Mouse (Mus musculus) layer of hippocampus, adult 6 months (tissue): ENCODE measurements around the gene Pop5. TPM values are rescaled to one million over a fixed set of nuclear protein-coding genes. Genes with fewer than 3 reads are reported as not detected.

Experiments used
- long read RNA-seq, 2 experiments: library from polyadenylated mRNA; unstranded; transcript quantifications; one replicate each; pipeline ENCODE4 v2.0.0; 2019 to 2020
- polyA plus RNA-seq: library from polyadenylated mRNA; unstranded; fragments of <200 nt; fragmentation: Nextera tagmentation; gene quantifications from 2 replicates; pipeline ENCODE4 v1.2.3, GENCODE M21; 2021

Gene Pop5
- 325 and 335 TPM in 2 replicates for polyA plus RNA-seq
- long read RNA-seq, experiment 1, transcript Pop5-201 (6 exons, 1,025 nt) = major isoform, 5 of 175 reads
- long read RNA-seq, experiment 1, partial matches to known transcripts = 146 of 175 reads
- long read RNA-seq, experiment 1, other reads (novel, unspliced or antisense) = 20 of 175 reads
- long read RNA-seq, experiment 2, transcript Pop5-201 (6 exons, 1,025 nt) = major isoform, 11 of 69 reads
- long read RNA-seq, experiment 2, partial matches to known transcripts = 33 of 69 reads
- long read RNA-seq, experiment 2, other reads (novel, unspliced or antisense) = 25 of 69 reads

DNA sequence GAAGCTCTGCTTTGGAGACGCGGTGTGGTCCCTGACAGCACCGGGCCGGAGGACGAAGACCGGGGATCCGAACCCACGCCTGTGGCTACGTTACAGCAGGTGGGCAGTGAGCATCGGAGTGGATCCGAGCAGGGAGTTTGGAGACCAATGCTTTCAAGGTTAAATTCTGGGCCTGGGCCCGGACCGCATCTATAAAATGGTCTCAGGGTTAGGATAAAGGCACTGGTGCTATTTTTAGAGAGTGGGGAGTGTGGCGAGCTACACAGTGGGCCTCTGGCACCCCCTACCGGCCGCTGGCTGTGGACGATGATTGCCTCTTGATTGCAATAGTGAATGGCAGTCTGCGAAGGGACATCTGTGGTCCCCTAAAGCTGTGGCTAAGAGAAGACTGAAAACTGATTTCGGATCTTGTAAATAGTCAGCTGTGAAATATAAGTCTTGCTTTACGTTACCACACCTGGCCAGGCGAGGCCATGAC is at the start of gene Pop5:
Pop5 (plus strand) TSS at position 51 of the 478 bp plus-strand sequence.

DNA sequence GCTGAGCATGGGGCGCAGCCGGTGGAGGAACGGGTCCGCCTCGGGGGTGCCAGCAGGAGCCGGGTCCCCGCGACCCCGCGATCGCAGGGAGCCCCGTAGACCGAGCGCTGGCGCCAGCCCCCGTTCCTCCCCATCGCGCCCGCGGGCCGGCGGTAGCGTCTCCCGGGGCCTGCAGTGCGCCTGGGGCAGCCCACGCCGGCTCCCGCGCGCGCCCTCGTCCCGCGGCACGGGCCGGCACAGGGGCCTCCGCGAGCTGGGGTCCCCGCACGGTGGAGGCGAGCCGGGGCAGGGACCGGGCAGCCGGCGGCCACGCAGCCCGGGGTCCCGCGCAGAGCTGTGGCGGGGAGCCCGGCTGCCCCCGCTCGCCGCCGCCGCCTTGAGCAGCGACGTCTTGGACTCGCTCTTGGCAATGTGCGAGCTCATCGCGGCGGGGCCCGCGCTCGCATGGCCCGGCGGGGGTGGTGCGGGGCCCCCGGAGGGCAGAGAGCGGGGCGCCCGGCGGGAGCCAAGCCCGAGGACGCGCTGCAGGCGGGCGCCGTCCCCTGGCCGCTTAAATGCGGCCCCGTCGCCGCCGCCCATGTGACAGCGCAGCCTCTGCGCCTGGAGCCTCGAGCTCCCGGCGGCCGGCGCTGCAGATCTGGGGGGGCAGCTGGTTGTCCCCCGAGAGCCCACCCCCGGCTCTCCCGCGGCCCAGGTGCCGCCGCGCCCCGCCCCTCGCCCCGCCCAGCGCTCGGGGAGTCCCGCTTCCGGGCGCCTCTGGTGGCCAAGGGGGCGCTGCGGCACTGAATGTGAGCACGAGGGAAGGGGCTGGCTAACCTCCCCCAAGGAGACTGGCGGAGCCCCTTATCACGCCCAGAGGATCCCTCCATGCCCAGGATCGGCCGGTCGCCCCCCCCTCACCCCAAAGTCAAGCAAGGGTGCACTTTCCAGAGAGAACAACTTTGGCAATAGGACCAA is 41.7 kb upstream of the Pop5 start, which contains the start of gene Cabp1:
Cabp1 (minus strand) TSS at position 713 of the 957 bp plus-strand sequence.

DNA sequence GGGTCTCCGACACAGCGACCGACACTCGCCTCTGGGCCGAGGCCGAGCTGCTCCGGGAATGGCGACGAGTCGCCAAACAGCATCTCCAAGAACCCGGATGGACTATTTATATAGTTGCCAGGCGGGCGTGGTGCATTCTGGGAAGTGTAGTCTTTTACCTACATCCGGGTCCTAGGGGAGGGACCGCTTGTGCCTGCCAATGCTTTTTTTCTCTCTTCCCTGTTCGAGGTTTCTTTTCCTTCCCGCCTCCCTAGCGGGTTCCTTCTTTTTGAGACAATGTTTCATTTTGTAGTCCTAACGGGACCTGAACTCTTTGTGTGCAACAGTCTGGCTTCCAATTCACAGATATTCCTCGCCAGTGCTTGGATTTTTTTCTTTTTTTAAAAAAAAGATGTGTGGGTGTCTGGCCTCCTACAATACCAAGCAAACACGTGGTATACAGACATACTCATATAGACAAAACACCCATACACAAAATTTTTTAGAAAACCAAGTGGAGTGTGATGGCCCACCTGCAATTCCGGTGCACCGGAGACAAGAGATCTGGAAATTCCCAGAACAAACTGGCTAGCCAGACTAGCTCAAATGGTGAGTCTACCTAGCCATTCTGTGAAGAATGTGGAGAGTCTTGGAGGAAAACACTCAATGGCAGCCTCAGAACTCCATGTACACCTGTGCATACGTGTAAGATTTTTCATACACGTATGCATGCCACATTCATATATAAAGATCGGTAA is 37.3 kb downstream of the Pop5 start, which contains the start of gene Rnf10:
Rnf10 (minus strand) TSS at position 87 of the 737 bp plus-strand sequence.

DNA sequence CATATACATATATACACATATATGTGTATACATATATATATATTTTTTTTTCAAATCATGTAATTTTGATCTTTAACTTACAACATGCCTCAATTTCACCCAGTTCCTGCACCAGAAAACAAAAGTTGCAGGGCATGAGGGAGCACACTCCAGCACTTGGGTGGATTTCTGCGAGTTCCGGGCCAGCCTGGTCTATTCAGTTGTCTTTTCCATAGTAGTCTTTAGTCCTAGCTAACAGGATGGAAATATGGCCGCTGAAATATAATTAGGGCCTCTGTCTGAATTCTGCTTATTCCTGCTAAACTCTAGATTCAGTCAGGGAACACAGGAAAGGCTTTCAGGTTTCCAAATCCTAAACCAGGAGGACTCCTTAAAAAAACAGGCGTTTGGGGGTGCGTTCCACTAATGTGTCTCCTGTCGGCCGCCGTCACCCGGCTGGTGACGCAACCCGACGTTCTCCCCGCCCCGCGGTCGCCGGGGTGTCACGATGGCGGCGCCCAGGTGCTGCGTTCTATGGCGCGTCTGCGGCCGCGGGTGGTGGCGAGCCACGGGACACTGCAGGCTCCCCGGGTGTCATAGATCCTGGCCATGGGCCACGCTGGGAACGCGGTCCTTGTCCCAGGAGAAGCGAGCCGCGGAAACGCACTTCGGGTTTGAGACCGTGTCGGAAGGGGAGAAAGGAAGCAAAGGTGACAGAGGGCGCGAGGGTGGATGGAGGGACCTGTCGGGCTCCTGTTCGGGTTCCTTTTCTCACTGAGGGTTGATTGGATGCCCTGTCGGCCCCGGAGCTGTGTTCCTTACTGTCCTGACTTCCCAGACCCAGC is 43.8 kb downstream of the Pop5 start, which contains the start of gene Coq5:
Coq5 (plus strand) TSS at position 441 of the 824 bp plus-strand sequence.

Other genes with a start within 250 kb of the Pop5 start
- gene Sppl3, start 224.7 kb upstream of the Pop5 start, polyA plus RNA-seq = 7.9 and 8.7 TPM in 2 replicates
- gene Gm10401, start 137.5 kb upstream of the Pop5 start, polyA plus RNA-seq = 10.3 and 10.8 TPM in 2 replicates
- gene Acads, start 116.5 kb upstream of the Pop5 start, polyA plus RNA-seq = 4.2 and 4.3 TPM in 2 replicates
- 17.7 and 19.2 TPM in 2 replicates for gene Unc119b, start 100.9 kb upstream of the Pop5 start, polyA plus RNA-seq
- 20.8 and 25.1 TPM in 2 replicates for gene Mlec, start 77.7 kb upstream of the Pop5 start, polyA plus RNA-seq
- gene Cabp1, start 41.5 kb upstream of the Pop5 start, polyA plus RNA-seq = 8.6 and 9.8 TPM in 2 replicates
- 49.6 and 52.5 TPM in 2 replicates for gene Rnf10, start 37.1 kb downstream of the Pop5 start, polyA plus RNA-seq
- 61.2 and 63.5 TPM in 2 replicates for gene Coq5, start 43.8 kb downstream of the Pop5 start, polyA plus RNA-seq
- gene Dynll1, start 65.2 kb downstream of the Pop5 start, polyA plus RNA-seq = 357 and 367 TPM in 2 replicates
- 32.8 and 35.5 TPM in 2 replicates for gene Srsf9, start 91.3 kb downstream of the Pop5 start, polyA plus RNA-seq
- 19.3 and 21.7 TPM in 2 replicates for gene Gatc, start 105.3 kb downstream of the Pop5 start, polyA plus RNA-seq
- gene Triap1, start 105.4 kb downstream of the Pop5 start, polyA plus RNA-seq = 45.2 and 46.4 TPM in 2 replicates
- 2,766 and 2,985 TPM in 2 replicates for gene Cox6a1, start 113.1 kb downstream of the Pop5 start, polyA plus RNA-seq
- 8.3 and 9.3 TPM in 2 replicates for gene Msi1, start 193.8 kb downstream of the Pop5 start, polyA plus RNA-seq
- gene Pla2g1b, start 230.4 kb downstream of the Pop5 start, polyA plus RNA-seq = not detected in 2 replicates
- gene Sirt4, start 248.9 kb downstream of the Pop5 start, polyA plus RNA-seq = 5.8 and 6.6 TPM in 2 replicates